Mouse (Mus musculus) heart, adult 2 months (tissue): ENCODE data around the gene Chrnd.

Source experiments
- CTCF ChIP-seq: fragments of 200-600 bp; IDR thresholded peaks from 2 replicates; pipeline ENCODE4 v1.8.1; 2022; ENCODE audit warnings: antibody characterized with exemption, mild to moderate bottlenecking, moderate library complexity
- EP300 ChIP-seq: fragments of 200-500 bp; IDR thresholded peaks from 2 replicates; pipeline ENCODE4 v1.6.1; 2011; ENCODE audit warnings: low read depth, low read length, control low read depth; ENCODE audit not compliant: insufficient read depth
- POLR2A ChIP-seq: fragments of 200-500 bp; IDR thresholded peaks from 2 replicates; pipeline ENCODE4 v1.6.1; 2011; ENCODE audit warnings: mild to moderate bottlenecking, low read depth, low read length, control low read depth; ENCODE audit not compliant: insufficient read depth

DNA sequence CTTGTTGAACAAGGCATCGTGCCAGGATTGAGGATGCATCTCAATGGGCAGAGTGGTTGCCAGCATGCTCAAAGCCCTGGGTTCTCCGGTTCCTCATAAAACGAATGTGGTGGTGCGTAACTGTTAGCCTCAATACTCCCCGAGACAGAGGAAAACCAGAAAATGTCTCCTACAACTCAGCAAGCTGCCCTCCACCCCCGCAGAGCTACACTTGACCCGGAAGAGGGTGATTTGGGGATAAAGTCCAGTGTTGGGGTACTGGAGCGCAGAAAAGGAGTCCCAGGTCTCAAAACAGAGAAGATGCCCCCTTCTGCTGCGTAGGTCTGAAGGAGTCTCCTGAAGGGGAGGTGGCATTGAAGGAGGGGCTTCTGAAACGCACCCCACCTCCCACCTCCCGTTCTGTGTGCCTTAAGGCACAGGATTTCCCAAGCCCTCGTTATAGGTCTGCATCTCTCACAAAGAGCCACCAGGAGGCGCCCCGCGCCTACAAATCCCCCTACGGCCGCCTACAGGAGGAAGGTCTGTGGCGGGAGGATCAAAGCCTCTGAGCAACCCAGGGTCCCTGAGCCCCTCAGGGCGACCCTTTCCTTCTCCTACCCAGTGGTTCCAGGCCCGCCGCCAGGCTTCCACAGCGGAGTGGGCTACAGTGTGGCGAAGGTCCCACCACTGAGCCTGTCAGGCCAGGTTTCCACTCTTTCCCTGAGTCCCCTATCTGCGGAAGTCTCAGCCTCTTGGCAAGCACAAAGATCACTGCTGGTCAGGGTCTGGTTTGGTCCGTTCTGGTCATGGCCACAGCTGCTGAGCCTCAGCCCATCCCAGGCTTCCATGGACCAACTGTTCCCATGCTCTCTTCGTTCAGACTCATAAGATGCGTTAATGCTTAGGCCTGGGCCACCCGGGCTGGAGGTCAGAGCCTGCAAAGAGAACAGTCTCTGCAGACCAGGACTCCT, 16.1 kb upstream of the Chrnd start:
- TF ChIP-seq EP300 = no peak
- TF ChIP-seq CTCF = peak; percentile 82
- no peak for TF ChIP-seq POLR2A
